Mouse (Mus musculus): ENCODE data around the gene Bloc1s4.

The Bloc1s4 gene

DNA sequence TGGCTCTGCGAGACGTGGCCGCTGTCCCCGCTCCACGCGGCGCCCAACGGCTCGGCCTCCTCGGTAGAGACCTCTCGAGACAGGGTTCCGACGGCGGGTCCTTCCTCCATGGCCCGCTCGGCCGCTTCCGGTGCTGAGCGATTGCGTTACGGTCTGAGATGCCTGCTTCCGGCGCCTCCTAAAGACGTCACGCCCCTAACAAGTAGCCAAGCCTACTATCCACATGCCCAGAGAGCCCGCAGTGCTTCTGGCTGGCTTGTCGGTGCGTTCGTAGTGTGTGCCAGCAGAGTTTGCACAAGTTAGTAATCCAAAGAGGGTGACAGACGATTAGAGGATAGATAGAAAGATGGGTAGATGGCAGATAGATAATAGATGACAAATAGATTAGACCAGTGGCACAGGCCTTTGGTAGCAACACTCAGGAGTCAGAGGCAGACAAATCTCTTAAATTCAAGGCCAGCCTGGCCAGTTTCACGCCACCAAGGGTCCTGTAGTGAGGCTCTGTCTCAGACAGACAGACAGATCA, at the start of gene Bloc1s4:
TSS of gene Bloc1s4 (minus strand) at position 115 of the 526 bp plus-strand sequence.
- peak; percentile 88 for DNase-seq (ENCODE audit: low spot score)

DNA sequence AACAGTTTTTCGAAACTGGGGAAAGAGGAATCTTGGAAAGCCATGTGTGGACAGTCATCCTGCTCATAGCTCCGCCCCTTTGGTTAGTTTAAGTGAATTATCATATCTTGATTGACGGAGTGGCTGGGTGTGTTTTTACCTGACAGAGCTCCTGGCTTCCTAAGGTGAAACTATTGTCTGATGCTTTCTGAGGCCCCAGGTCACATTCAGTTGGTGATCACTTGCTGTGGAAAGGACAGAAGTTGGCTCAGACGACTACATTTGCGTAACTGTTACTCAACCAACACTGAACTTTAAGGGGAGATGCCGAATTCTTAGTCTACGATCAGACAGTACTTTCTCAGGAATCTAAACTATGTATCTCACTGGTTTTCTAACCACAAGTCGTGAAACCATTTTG, 48.8 kb upstream of the Bloc1s4 start:
- DNase-seq (ENCODE audit: low spot score), result no peak

DNA sequence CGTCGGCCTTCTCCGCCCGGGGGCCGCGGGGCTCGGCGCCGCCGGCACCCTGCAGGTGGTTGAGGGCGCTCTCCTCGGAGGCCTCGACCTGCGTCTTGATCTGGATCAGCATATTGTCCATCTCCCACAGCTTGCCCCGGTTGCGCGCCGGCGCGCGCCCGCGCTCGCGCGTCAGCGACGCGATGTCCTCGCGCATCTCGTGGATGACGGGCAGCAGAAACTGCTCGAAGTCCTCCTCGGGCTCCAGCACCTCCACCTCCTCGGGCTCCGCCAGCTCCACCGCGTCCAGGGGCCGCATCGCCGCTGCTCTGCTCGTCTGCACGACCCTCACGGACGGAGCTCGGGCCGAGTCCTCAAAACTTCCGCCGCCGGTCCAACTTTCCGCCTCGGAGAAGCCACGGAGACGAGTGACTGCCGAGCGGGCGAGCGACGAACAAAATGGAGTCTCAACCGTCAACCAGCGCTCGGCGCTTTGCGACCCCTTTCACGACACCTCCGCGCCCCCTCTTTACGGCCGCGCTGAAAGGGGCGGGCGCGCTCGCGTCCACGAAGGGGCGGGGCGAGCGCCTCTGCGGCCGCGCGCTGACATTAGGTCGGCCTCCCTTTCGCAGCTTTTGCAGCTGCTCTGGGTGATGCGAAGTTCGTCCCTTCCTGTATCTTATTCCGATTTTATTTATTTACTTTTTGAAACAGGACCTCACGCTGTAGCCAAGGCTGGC, 48.0 kb upstream of the Bloc1s4 start, which contains the start of gene Mrfap1:
TSS of gene Mrfap1 (minus strand) at position 477 of the 719 bp plus-strand sequence.
- DNase-seq (ENCODE audit: low spot score), result peak; percentile 88

DNA sequence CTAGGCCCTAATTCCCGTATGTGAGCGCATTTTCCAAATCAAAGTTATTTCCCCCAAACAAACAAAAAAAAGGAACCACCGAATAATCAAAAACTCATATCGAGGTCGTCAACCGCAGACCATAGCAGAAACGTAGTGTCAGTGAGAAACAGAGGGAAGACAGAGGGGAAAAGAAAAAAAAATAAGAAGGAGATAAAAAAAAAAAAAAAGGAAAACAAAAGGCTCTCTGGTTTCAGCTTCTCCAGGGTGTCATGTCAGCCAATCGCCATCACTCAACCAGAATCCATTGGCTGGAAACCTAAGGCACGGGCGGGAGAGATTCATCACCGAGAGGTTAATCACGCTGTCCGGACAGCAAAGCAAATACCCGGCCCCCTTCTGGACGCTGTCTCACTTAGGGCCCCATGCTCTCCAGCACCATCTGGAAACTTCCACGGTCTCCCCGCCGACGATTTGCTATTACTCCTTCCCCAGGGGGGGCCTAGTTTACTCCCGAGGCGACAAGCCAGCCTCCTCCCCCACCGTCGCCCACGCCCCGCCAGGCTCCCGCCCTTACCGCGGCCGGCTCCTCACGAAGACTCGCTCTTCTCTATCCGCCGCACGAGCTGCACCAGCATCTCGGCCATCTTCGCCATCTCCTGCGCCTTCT, 47.3 kb upstream of the Bloc1s4 start:
- DNase-seq (ENCODE audit: low spot score), result peak; percentile 36

DNA sequence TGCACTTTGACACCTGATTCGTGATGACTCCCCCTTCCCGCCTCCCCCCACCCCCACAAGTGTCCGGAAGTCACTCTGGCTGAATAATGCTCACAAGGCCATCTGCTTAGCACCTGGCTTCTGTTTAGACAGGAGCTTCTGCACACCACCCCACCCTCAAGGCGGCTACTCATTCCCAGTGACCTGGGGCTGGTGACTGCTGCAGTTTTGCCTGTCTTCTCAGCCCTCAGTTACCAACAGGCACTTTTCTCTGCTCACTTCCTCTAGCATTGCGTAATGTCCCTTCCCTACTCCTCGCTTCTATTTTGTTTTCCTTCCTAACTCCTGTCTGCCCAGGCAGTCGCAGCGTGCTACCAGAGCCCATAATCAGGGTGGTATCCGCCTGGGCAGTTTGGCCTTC, 43.4 kb upstream of the Bloc1s4 start:
- no peak for DNase-seq (ENCODE audit: low spot score)

DNA sequence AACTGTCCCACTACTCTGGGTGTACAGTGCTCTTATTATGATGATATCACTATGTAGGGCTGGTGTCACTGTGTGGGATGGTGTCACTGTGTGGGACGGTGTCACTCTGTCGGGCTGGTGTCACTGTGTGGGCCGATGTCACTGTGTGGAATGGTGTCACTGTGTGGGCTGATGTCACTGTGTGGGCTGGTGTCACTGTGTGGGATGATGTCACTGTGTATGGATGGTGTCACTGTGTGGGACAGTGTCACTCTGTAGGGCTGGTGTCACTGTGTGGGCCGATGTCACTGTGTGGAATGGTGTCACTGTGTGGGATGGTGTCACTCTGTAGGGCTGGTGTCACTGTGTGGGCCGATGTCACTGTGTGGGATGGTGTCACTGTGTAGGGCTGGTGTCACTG, 37.6 kb upstream of the Bloc1s4 start:
- DNase-seq (ENCODE audit: low spot score), result no peak

DNA sequence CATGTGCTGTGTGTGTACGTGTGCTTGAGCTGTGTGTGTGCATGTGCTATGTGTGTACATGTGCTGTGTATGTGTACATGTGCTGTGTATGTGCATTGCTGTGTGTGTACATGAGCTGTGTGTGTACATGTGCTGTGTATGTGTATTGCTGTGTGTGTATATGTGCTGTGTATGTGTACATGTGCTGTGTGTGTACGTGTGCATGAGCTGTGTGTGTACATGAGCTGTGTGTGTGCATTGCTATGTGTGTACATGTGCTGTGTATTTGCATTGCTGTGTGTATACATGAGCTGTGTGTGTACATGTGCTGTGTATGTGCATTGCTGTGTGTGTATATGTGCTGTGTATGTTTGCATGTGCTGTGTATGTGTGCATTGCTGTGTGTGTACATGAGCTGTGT, 31.1 kb upstream of the Bloc1s4 start:
- DNase-seq (ENCODE audit: low spot score), result no peak

DNA sequence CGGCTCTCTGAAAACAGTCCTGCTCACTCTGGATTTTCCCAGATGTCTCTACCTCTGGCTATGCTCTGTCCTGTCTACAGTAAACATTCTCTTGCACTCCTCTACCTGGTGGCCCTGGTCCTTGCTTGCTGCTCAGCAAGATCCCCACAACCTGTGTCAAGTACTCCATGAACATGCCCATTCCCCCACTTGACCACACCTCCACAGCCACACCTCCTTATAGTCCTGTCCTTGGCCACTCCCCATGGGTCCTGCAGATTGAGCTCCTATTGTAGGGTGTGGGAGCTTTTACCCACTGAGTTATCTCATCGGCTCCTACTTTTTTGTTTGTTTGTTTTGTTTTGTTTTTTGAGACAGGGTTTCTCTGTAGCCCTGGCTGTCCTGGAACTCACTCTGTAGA, 30.5 kb upstream of the Bloc1s4 start:
- DNase-seq (ENCODE audit: low spot score), result no peak

DNA sequence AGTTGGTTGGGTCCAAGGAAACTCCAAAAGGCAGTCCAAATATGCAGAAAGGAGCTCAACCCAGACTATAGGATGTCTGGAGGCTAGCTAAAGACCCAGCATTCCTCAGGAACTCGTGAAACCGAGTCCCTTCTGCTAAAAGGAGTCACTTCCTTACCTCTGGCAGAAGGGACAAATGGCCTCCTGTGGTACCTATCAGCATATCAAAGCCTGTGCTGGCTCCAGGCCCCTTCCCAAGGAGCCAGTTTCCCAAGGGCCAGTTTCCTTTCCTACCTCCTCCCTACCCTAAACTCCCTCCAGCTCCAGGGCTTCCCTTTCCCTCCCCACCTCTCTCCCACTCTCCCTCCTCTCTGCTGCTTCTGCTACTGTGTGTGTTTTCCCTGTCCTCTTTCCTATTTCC, 28.7 kb upstream of the Bloc1s4 start:
- no peak for DNase-seq (ENCODE audit: low spot score)

DNA sequence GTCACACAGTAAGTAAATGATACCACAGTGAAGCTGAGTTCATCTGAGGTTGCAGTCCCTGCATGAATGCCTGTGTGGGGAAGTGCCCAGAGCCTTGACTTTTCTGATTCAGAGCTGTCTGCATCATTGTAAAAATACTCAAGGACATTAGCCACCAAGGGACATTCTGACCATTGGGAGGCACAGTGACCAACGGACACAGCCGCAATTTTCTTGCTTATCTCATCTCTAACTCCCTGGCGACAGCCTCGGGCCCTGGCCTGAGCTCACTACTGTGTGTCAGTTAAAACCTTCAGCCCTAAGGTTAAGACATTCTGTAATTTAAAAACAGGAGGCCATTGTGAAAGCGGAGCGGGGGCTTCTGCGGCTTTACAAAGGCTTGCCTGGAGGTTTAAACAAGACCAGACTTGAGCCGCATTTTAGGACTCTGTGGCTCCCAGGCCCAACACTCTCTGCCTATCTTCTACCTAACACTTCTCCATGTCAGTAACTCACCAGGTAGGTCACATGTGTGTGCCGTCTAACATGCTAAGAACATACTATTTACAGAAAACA, 27.6 kb upstream of the Bloc1s4 start:
- no peak for DNase-seq (ENCODE audit: low spot score)

DNA sequence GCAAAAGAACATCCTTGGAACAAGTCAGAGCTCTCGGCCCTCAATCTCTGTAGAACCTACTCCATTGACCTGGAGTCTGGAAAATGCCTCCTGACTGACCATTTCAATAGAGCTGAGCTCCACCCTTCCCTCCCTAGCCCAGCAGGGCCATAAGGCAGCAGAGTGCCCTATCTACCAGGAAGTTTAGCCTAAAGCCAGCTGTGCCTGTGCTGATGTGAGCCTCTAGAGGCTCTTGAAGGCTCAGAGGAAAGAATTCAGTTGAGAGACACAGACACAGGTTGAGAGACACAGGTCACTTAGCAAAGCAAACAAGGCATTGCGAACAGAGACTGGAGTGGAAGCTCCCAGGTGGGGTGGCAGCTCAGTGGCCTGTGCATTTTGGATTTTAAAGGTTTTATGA, 26.9 kb upstream of the Bloc1s4 start:
- no peak for DNase-seq (ENCODE audit: low spot score)

DNA sequence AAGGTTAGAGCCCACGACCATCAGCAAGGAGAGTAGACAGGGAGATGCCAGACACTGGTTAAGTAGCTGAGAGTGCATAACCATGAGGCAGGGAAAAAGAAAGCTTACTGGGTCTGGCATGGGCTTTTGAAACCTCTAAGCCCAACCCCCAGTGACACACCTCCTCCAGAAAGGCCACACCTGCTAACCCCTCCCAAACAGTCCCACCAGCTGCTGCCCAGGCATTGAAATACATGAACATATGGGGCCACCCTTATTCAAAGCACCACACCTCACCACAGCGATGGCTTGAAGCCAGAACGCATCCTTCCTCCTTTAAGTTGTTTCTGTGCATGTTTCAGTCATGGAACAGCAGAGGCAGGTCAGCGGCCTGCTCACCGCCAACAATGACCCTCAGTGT, 24.1 kb upstream of the Bloc1s4 start:
- DNase-seq (ENCODE audit: low spot score), result no peak

DNA sequence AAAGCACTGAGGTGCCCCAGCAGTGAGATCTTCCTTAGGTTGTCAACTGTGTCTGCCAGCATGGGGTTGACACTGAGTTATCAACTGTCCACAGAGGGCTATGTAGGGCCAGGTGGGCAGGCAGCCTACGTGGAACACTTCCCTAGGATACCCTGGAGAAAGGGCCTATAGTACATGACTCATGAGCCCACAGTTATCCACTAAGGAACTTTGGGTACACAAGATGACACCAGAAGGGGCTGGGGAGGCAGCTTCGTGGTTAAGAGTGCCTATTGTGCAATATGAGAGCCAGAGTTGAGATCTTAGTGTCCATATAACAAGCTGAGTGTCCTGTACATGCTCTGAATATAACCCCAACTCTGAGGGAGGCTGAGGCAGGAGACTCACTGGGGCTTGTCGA, 21.2 kb upstream of the Bloc1s4 start:
- DNase-seq (ENCODE audit: low spot score), result no peak

DNA sequence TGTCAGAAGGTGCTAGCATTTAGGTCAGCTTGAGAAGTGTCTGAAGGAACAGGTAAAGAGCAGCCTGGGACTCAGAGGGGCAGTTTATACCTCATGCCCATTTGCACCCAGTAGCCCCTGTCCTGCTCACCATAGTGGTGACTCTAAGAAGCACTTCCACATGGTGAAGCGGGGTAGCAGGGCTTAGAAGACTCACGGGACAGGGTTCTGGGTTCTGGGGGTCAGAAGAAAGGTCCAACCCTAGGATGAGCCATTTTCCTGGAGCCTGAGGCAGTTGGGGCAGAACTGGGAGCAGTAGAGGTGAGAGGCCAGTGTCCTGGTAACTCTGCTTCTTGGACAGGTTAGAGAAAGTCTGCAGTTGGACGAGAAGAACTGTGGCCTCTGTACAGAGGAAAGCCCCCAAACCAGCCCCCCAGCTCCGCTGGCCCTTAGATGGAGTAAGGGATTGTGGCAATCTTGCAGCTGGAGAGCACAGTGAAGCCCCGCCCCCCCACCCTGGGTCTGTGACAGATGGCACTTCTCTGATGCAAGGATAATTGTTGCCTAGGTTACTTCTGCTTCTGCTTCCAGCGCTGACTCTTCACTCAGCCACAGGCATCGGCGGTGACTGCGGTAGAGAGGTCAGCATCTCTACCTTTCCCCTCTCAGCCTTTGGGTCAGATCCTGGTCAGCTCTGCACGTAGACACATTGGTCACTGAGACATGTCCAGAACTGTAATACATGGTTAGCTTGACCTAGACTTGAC, 18.7 kb upstream of the Bloc1s4 start:
- DNase-seq (ENCODE audit: low spot score), result no peak

DNA sequence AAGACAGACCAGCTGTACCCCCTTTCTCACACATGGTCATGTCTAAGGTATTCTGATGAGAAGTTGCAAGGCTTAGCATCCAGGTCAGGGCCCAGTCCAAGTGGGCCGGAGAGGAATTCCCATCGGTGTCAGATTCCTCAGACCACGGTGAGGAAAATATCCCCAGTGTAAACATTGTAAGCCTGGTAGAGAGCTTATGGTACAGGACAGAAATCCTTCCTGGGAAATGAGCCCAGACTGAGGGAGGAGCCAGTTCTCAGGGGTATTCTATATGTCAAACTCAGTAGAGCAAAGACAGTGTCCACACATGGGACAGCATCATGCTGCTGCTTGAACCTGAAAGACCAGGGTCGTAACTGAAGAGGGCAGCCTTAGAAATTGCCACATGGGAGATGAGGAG, 11.4 kb upstream of the Bloc1s4 start:
- DNase-seq (ENCODE audit: low spot score), result no peak

DNA sequence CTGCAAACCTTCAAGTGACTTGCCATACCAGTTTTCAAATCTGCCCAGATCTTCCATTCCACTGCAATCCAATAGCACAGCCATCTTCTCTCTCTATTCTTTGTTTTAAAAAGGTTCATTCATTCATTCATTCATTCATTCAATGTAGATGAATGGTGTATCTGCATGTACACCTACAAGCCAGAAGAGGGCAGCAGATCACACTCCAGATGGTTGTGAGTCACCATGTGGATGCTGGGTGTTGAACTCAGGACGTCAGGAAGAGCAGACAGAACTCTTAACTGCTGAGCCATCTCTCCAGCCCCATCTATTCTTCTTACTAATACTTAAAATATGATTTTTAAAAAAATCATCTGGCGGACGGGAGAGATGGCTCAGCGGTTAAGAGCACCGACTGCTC, 8.6 kb upstream of the Bloc1s4 start:
- no peak for DNase-seq (ENCODE audit: low spot score)

DNA sequence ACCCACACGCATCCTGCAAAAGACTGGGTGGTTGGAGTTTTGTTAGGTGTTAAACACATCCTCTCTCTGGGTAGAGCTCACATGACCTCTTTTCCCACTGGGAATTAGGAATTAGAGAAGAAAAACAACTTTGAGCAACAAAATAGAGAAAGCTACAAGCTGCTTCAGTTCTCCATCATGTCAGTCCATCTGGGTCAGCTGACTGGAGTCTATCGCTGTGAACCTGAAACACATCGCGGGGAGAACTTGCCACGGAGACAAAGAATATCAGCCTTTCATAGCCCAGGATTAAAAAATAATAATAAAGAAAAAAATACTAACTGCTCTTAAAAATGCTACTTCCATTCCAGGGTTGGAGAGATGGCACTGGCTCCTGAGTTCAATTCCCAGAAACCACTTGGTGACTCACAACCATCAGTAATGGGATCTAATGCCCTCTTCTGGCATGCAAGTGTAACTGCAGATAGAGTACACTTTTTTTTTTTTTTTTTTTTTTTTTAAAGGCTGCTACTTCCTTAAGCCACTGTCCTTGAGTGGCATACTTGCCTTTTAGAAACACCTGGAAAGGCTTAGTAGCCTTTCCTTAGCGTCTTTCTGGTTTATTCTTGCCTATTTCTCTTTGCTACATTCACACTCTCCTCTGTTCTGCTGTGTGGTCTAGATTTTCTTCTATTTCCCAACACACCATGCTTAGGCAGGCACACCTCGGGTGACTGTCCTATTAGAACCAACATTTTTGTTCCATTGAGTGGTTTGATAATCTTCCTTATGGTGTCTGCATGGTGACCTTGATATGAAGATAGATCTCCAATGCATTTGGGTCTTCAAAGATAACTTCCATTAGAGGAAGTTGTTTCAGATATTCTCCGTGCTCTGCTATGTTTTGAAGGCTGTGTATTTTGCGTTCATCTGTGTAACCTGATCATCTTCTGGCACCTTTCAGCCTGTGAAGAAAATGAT, 1.9 kb upstream of the Bloc1s4 start:
- no peak for DNase-seq (ENCODE audit: low spot score)

DNA sequence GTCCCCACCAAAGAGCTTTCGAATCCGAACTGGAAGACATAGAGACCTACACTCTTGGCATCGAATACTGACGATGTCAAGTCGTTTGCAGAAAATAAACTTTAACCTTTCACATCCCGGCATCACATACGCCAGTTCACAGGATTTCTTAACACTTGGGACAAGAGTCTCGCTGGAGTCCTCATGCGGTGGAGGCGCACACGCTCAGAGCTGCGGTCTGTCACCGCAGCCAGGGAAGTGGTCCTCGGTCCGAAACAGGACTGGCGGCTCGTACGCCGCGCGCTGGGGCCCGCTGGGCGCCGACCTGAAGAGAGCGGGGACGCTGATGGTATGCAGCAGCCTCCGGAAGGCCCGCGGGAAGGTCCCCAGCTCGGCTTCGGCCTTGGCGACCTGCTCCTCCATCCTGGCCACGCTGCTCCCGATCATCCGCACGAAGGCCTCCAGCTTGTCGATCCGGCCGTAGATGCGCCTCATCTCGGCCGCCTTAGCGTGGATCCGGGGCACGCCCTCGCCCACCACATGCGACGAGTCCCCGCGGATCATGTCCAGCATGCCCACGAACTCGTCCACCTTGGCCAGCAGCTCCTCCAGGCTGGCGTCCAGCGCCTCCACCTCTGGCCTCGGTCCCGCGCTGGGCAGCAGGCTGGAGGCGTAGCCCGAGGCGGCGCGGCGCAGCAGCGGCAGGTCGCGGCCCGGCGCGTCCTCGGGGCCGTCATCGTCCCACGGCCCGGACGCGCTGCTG, 485 bp downstream of the Bloc1s4 start:
- DNase-seq (ENCODE audit: low spot score), result no peak

DNA sequence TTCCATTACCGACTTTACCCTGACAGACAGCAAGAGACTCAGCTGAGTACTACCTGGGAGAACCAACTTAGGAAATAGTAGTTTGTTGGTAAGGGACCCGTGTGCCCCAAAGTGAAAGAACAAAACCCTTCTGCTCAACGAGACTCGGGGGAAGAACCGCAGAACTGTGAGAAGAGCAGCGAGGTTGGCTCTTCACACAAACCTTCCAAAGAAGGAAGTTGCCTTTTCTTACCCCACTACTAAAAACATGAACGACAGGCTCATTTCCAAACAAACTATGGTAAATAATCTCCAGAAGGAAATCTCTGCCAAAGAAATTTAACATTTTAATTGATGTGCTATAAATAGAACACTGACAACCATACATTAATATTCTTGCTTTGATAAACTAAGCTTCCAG, 1.4 kb downstream of the Bloc1s4 start:
- no peak for DNase-seq (ENCODE audit: low spot score)

DNA sequence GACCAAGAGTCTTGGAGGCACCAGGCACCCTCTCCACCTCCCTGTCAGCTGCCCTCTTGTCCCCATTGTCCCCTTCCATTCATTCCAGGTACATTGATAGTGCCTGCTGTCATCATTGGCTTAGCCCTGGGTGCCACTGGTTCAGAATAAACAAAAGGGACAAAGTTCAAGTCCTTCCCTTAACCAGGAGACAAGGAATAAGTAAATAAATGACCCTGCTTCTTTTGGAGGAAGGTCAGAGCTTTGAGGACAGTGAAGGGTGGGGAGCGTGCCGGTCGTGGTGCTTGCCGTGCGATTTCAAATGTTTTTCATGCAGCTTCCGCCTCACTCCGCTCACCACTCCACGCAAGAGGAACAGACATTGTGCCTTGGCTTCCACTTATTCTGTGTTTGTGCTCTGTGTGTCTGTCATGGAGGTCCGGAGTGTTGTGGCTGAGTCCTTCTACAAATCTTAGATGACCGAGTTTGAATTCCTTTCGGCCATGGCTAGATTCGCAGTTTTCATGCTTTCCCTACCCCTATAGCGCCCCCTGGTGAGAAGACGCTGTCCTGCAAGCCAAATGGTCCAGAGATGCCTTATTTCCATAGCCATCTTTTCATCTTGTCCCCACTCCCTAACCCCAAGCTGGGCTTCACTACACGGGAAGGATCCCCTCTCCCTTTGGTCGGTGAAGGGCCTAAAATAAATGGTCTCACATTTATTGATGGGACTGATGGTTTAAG, 6.2 kb downstream of the Bloc1s4 start:
- DNase-seq (ENCODE audit: low spot score), result peak; percentile 68

Measured in left cerebral cortex, adult 11 months (tissue).